Mouse (Mus musculus): ENCODE measurements around the gene Olfr96.

The Olfr96 gene

DNA sequence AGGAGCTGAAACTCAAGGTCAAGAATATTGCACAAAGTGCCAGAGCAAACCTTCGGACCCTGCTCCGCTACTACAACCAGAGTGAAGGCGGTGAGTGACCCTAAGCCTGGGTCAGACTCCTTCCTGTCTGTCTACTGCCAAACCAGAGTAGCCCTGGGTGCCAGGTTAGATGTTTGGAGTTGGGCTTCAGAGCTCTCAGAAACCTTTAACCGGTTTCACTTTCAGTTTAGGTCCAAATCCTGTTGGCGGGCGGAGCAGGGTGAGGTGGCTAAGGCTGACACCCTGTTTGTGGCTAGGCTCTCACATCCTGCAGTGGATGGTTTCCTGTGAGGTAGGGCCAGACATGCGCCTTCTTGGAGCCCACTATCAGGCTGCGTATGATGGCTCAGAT, 50.8 kb downstream of the Olfr96 start:
- no peak for DNase-seq (ENCODE audit: low spot score)

GRCm38 (mm10) chr17:37275626-37276248, 55.8 kb downstream of the Olfr96 start:
- DNase-seq (ENCODE audit: low spot score) = no peak

Data from layer of hippocampus, adult 9-10 months (tissue).